Mouse (Mus musculus) liver, embryonic 15.5 days (tissue): ENCODE data around the gene Stx18. TPM values are rescaled to one million over a fixed set of nuclear protein-coding genes. Genes with fewer than 3 reads are reported as not detected.

Experiments
- ATAC-seq: fragments of 200-750 bp; cut with Nextera tagmentation; 2 replicates; pipeline ENCODE4 v1.8.0; 2017; ENCODE audit warnings: moderate number of reproducible peaks, mild to moderate bottlenecking, moderate library complexity; ENCODE audit not compliant: insufficient read depth
- H3K27ac ChIP-seq: fragments of 300-500 bp; sonication (generic); replicated peaks from 2 replicates; pipeline ENCODE4 v1.5.1; 2015; ENCODE audit warnings: mild to moderate bottlenecking, inconsistent platforms
- H3K27me3 ChIP-seq: fragments of 300-500 bp; sonication (generic); 2 replicates; pipeline ENCODE4 v1.6.1; 2015; ENCODE audit warnings: mild to moderate bottlenecking, inconsistent platforms
- H3K36me3 ChIP-seq: fragments of 300-500 bp; sonication (generic); replicated peaks from 2 replicates; pipeline ENCODE4 v1.6.1; 2015; ENCODE audit warnings: moderate library complexity, mild to moderate bottlenecking, inconsistent platforms
- H3K4me1 ChIP-seq: fragments of 300-500 bp; sonication (generic); replicated peaks from 2 replicates; pipeline ENCODE4 v1.6.1; 2015; ENCODE audit warnings: inconsistent platforms
- H3K4me2 ChIP-seq: fragments of 300-500 bp; sonication (generic); 2 replicates; pipeline ENCODE4 v1.6.1; 2015; ENCODE audit warnings: moderate library complexity, mild to moderate bottlenecking, inconsistent platforms
- H3K4me3 ChIP-seq: fragments of 300-500 bp; sonication (generic); replicated peaks from 2 replicates; pipeline ENCODE4 v1.5.1; 2015; ENCODE audit warnings: mild to moderate bottlenecking, inconsistent platforms
- H3K9ac ChIP-seq: fragments of 300-500 bp; sonication (generic); 2 replicates; pipeline ENCODE4 v1.6.1; 2015; ENCODE audit warnings: moderate library complexity, mild to moderate bottlenecking, inconsistent platforms
- H3K9me3 ChIP-seq: fragments of 300-500 bp; sonication (generic); replicated peaks from 2 replicates; pipeline ENCODE4 v1.6.1; 2016; ENCODE audit warnings: inconsistent platforms
- WGBS: fragments of 180-500 bp; shearing (Covaris S2); methylation state at CpG from one replicate; pipeline ENCODE4 v1.1.7; 2015; ENCODE audit warnings: mixed read lengths; ENCODE audit not compliant: insufficient replicate concordance; 5-methylcytosine and 5-hydroxymethylcytosine counted together
- polyA plus RNA-seq: library from polyadenylated mRNA; unstranded; fragments of >200 nt; fragmentation: Nextera tagmentation; extraction: Ambion mirVana; gene quantifications from 2 replicates; pipeline ENCODE4 v1.2.1, GENCODE M21; 2015

Stx18 gene
- polyA plus RNA-seq, 1 experiment from 2014 or later: 12.5 TPM

- Histone ChIP-seq H3K4me1 (peaks cover 17% of the 10 kb centered on the region), H3K9ac (peak overlapping the region; percentile 69), H3K4me3 (peak overlapping the region; percentile 77), H3K27me3 (peaks cover 16% of the 10 kb centered on the region; the same call in 1 of the 2 replicates), H3K36me3 (0 out of 2 replicates have a peak, but pooled peaks cover 4% of the 10 kb centered on the region), H3K4me2 (peak overlapping the region; percentile 76), H3K27ac (no peak overlapping the region), H3K9me3 (no peaks in the 10 kb centered on the region)
- no peak for ATAC-seq
- WGBS: 18% methylated on average over 9 of the region's 9 CpGs
Observed at GRCm38 (mm10) chr5:38039796-38040195, 1.3 kb downstream of the Stx18 start.

- H3K4me2 ChIP-seq: no peak overlapping the region
- no peak overlapping the region for H3K9ac ChIP-seq
- H3K27ac ChIP-seq: no peak overlapping the region
- 0 out of 2 replicates have a peak, but pooled peaks cover 4% of the 10 kb centered on the region for H3K36me3 ChIP-seq
- no peak for ATAC-seq
- 37% methylated on average over 2 of the region's 2 CpGs for whole genome bisulfite sequencing
- no peak overlapping the region for H3K4me3 ChIP-seq
- H3K9me3 ChIP-seq: no peaks in the 10 kb centered on the region
- peaks cover 8% of the 10 kb centered on the region for H3K4me1 ChIP-seq
- H3K27me3 ChIP-seq: no peaks in the 10 kb centered on the region
Observed at GRCm38 (mm10) chr5:38044923-38045322, 6.4 kb downstream of the Stx18 start.

GRCm38 (mm10) chr5:38048177-38048576 is 9.6 kb downstream of the Stx18 start:
- H3K4me3 ChIP-seq: no peak overlapping the region
- 13% methylated on average over 3 of the region's 3 CpGs for WGBS
- ATAC-seq: no peak
- H3K9me3 ChIP-seq: no peaks in the 10 kb centered on the region
- H3K27ac ChIP-seq: no peak overlapping the region
- H3K4me1 ChIP-seq: no peaks in the 10 kb centered on the region
- H3K36me3 ChIP-seq: no peaks in the 10 kb centered on the region
- no peak overlapping the region for H3K9ac ChIP-seq
- no peaks in the 10 kb centered on the region for H3K27me3 ChIP-seq
- no peak overlapping the region for H3K4me2 ChIP-seq

- 62% methylated on average over 2 of the region's 2 CpGs for WGBS
- H3K4me3 ChIP-seq: no peak overlapping the region
- H3K4me1 ChIP-seq: no peaks in the 10 kb centered on the region
- H3K9ac ChIP-seq: no peak overlapping the region
- no peak overlapping the region for H3K27ac ChIP-seq
- H3K9me3 ChIP-seq: no peaks in the 10 kb centered on the region
- H3K36me3 ChIP-seq: no peaks in the 10 kb centered on the region
- H3K4me2 ChIP-seq: no peak overlapping the region
- no peak for ATAC-seq
- no peaks in the 10 kb centered on the region for H3K27me3 ChIP-seq
Observed at GRCm38 (mm10) chr5:38061051-38061450, 22.5 kb downstream of the Stx18 start.

GRCm38 (mm10) chr5:38062709-38063108 is 24.2 kb downstream of the Stx18 start:
- no peaks in the 10 kb centered on the region for H3K9me3 ChIP-seq
- no peaks in the 10 kb centered on the region for H3K36me3 ChIP-seq
- H3K4me3 ChIP-seq: no peak overlapping the region
- H3K4me2 ChIP-seq: no peak overlapping the region
- H3K4me1 ChIP-seq: no peaks in the 10 kb centered on the region
- no peak for ATAC-seq
- 30% methylated on average over 5 of the region's 5 CpGs for WGBS
- H3K9ac ChIP-seq: no peak overlapping the region
- no peak overlapping the region for H3K27ac ChIP-seq
- no peaks in the 10 kb centered on the region for H3K27me3 ChIP-seq

GRCm38 (mm10) chr5:38063339-38063738 is 24.8 kb downstream of the Stx18 start:
- Histone ChIP-seq H3K27ac (no peak overlapping the region), H3K27me3 (no peaks in the 10 kb centered on the region), H3K4me1 (no peaks in the 10 kb centered on the region), H3K4me2 (no peak overlapping the region), H3K4me3 (no peak overlapping the region), H3K9ac (no peak overlapping the region), H3K36me3 (no peaks in the 10 kb centered on the region), H3K9me3 (no peaks in the 10 kb centered on the region)
- 58% methylated on average over 5 of the region's 5 CpGs for WGBS
- ATAC-seq: no peak

GRCm38 (mm10) chr5:38064043-38064575 is 25.6 kb downstream of the Stx18 start:
- no peak overlapping the region for H3K9ac ChIP-seq
- no peaks in the 10 kb centered on the region for H3K27me3 ChIP-seq
- no peak overlapping the region for H3K4me2 ChIP-seq
- no peak overlapping the region for H3K4me3 ChIP-seq
- no peak for ATAC-seq
- 77% methylated on average over 4 of the region's 4 CpGs for WGBS
- H3K4me1 ChIP-seq: no peaks in the 10 kb centered on the region
- no peaks in the 10 kb centered on the region for H3K36me3 ChIP-seq
- H3K9me3 ChIP-seq: no peaks in the 10 kb centered on the region
- H3K27ac ChIP-seq: no peak overlapping the region

- no peaks in the 10 kb centered on the region for H3K27me3 ChIP-seq
- no peak overlapping the region for H3K4me2 ChIP-seq
- no peak overlapping the region for H3K27ac ChIP-seq
- no peak for ATAC-seq
- no peaks in the 10 kb centered on the region for H3K36me3 ChIP-seq
- H3K9me3 ChIP-seq: no peaks in the 10 kb centered on the region
- no peak overlapping the region for H3K9ac ChIP-seq
- 67% methylated on average over 5 of the region's 5 CpGs for WGBS
- H3K4me3 ChIP-seq: no peak overlapping the region
- no peaks in the 10 kb centered on the region for H3K4me1 ChIP-seq
Observed at GRCm38 (mm10) chr5:38064701-38065100, 26.2 kb downstream of the Stx18 start.

GRCm38 (mm10) chr5:38065454-38065853 is 26.9 kb downstream of the Stx18 start:
- Histone ChIP-seq H3K9me3 (no peaks in the 10 kb centered on the region), H3K27me3 (no peaks in the 10 kb centered on the region), H3K4me2 (no peak overlapping the region), H3K4me1 (no peaks in the 10 kb centered on the region), H3K4me3 (no peak overlapping the region), H3K9ac (no peak overlapping the region), H3K36me3 (no peaks in the 10 kb centered on the region), H3K27ac (no peak overlapping the region)
- WGBS: 53% methylated on average over 2 of the region's 2 CpGs
- no peak for ATAC-seq

- WGBS: 45% methylated on average over 1 of the region's 1 CpGs
- no peaks in the 10 kb centered on the region for H3K9me3 ChIP-seq
- H3K9ac ChIP-seq: no peak overlapping the region
- H3K36me3 ChIP-seq: no peaks in the 10 kb centered on the region
- no peak overlapping the region for H3K4me2 ChIP-seq
- H3K27me3 ChIP-seq: no peaks in the 10 kb centered on the region
- H3K27ac ChIP-seq: no peak overlapping the region
- no peak overlapping the region for H3K4me3 ChIP-seq
- no peak for ATAC-seq
- H3K4me1 ChIP-seq: no peaks in the 10 kb centered on the region
Observed at GRCm38 (mm10) chr5:38066606-38067005, 28.1 kb downstream of the Stx18 start.

- H3K9ac ChIP-seq: no peak overlapping the region
- ATAC-seq: no peak
- H3K27ac ChIP-seq: no peak overlapping the region
- no peaks in the 10 kb centered on the region for H3K9me3 ChIP-seq
- no peaks in the 10 kb centered on the region for H3K4me1 ChIP-seq
- 62% methylated on average over 4 of the region's 4 CpGs for WGBS
- H3K4me3 ChIP-seq: no peak overlapping the region
- H3K36me3 ChIP-seq: no peaks in the 10 kb centered on the region
- H3K27me3 ChIP-seq: no peaks in the 10 kb centered on the region
- H3K4me2 ChIP-seq: no peak overlapping the region
Observed at GRCm38 (mm10) chr5:38076326-38076725, 37.8 kb downstream of the Stx18 start.

GRCm38 (mm10) chr5:38078575-38078974 is 40.0 kb downstream of the Stx18 start:
- WGBS: 57% methylated on average over 3 of the region's 3 CpGs
- H3K9me3 ChIP-seq: no peaks in the 10 kb centered on the region
- H3K4me3 ChIP-seq: no peak overlapping the region
- H3K9ac ChIP-seq: no peak overlapping the region
- no peak for ATAC-seq
- H3K27me3 ChIP-seq: no peaks in the 10 kb centered on the region
- no peak overlapping the region for H3K27ac ChIP-seq
- H3K4me2 ChIP-seq: no peak overlapping the region
- no peaks in the 10 kb centered on the region for H3K4me1 ChIP-seq
- H3K36me3 ChIP-seq: no peaks in the 10 kb centered on the region
